Mouse (Mus musculus) right cerebral cortex, postnatal 14 days (tissue): ENCODE data around the gene AU040320.

Experiments
- DNase-seq: peaks from one replicate; pipeline ENCODE4 v3.0.0; 2022

AU040320 gene

GRCm38 (mm10) chr4:126753268-126754230 lies at the start of gene AU040320, which contains the start of gene Ncdn:
AU040320 (plus strand) TSS chr4:126753544.
Ncdn (minus strand) TSS chr4:126753438.
- DNase-seq, result peak; percentile 97

GRCm38 (mm10) chr4:126706630-126707438 lies 46.5 kb upstream of the AU040320 start:
- no peak for DNase-seq

- DNase-seq, result no peak
Measured at GRCm38 (mm10) chr4:126707439-126707826, 45.9 kb upstream of the AU040320 start.

GRCm38 (mm10) chr4:126732111-126732510 lies 21.2 kb upstream of the AU040320 start:
- no peak for DNase-seq

GRCm38 (mm10) chr4:126732531-126733380 lies 20.6 kb upstream of the AU040320 start:
- DNase-seq, result no peak

- DNase-seq, result no peak
Measured at GRCm38 (mm10) chr4:126734001-126734603, 19.2 kb upstream of the AU040320 start.

GRCm38 (mm10) chr4:126734700-126735381 lies 18.5 kb upstream of the AU040320 start:
- DNase-seq, result no peak

GRCm38 (mm10) chr4:126735382-126736000 lies 17.9 kb upstream of the AU040320 start:
- DNase-seq, result no peak

DNA sequence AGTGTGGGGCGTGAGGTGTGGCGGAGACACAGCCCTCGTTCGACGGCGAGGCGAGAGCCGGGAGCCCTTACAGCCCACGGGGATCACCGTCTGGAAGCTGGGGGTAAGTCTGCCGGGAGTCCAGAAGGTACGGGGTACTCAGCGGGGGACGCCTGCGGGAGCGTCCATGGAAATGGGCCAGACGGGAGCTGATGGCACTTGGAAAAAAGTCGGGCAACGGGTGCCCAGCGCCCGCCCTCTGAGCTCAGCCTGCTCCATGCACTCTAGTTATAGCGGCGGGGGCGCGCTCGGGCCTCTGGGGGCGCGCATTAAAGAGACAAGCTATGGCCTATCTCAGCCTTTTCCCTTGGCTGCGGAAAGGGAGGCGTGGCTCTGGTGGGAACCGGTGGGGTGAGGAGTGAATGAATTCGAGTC lies 17.3 kb upstream of the AU040320 start, which contains the start of gene Tfap2e:
Gene Tfap2e, minus strand, starts transcription at position 240 of the 414 bp plus-strand sequence.
- no peak for DNase-seq

DNA sequence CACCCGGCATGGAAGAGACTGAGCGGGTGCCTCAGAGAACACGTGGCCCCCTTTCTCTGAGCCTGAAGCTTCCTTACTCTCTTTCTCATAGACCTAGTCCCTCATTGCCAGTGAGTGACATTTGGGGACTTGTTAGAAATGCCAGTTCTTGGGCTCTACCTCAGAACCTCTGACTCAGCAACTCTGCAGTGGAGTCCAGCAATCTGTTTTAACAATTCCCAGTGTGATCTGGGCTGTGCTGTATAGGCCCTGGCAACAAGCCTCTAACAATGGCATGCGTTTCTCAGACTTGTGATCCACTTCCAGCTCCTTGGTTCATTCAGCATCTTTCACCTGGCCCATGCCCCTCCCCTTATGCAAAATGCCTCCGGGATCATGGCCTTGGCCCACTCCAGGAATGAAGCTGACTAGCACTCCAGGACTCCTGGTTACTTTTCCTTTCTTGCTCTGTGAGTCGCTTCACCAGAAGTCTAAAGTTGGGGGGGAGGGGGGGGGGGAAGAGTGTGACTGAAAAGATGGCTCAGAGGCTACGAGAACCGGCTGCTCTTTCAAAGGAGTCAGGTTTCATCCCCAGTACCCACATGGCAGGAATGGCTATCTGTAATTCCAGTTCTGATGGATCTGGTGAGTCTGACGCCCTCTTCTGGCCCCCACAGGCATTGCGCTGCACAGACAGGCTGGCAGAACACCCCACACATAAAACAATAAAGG lies 13.2 kb upstream of the AU040320 start:
- no peak for DNase-seq

DNA sequence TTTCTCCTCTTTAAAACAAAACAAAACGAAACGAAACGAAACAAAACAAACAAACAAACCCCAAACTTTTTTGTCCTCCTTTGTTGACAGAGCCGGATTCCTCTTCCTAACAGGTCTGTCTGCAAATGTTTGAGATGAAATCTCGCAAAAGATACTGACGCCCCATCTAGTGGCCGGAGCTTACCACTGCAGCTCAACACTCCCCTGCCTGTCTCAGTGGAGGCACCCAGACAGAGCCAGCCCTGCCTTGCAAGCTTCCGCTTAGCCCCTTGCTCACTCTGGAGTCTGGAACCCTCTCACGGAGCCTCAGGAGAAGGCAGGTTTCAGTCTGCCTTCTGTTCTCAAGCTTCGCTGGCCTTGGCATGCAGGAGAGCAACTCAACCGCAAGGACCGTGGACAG lies 11.9 kb upstream of the AU040320 start:
- DNase-seq, result peak; percentile 81

DNA sequence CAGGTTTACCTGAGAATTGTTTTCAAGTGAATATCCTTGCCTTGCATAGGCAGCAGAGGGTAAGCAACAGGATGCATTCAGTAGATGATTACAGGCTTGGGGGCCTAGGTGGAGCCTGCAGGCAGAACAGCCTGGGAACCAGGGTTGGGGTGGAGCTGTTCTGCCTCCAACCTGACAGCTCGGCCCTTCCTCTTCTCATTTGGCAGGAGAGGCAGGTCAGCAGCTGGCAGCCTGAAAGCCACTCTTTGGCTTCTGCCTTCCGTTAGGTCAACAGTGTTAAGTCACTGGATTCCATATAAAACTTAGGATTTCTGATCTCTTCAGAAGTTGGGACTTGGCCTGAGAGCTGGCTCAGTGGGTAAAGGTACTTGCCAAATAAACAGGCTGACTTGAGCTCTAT lies 10.4 kb upstream of the AU040320 start:
- no peak for DNase-seq

DNA sequence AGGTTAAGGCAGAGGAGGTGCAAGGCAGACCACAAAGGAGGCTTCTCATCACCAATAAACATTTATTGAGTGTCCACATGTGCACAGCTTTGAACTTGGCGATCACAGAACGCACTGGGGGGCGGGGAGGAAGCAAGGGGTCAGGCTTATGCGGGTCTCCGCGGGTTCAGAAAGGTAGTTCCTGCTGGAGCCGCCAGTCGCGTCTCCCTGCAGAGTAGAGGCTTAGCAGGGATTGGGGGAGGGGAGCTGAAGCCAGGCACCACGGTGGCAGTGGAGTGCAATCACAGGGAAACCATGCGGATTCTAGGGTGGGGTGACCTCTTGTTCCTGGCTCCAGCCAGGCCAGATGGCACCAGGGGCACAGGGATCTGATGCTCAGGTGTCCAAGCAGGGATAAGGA lies 9.6 kb upstream of the AU040320 start:
- DNase-seq, result no peak

DNA sequence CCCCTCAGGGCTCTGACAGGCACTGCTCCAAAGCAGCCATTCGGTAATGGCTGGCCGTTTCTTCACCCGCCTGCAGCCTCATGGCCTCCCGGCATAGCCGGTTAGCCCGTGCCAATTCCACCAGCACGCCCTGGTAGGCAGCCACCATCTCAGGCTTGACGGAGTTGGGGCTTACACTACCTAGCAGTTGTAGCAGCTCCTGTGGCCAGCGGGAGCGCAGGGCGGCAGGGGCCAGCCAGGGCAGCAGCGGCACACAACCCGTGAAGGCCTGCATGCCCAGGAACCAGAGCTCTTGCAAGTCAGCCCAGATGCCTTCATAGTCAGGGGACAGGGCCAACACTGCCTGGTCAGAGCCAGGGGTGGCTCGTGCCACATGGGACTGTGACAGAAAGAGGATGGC lies 8.5 kb upstream of the AU040320 start:
- no peak for DNase-seq

DNA sequence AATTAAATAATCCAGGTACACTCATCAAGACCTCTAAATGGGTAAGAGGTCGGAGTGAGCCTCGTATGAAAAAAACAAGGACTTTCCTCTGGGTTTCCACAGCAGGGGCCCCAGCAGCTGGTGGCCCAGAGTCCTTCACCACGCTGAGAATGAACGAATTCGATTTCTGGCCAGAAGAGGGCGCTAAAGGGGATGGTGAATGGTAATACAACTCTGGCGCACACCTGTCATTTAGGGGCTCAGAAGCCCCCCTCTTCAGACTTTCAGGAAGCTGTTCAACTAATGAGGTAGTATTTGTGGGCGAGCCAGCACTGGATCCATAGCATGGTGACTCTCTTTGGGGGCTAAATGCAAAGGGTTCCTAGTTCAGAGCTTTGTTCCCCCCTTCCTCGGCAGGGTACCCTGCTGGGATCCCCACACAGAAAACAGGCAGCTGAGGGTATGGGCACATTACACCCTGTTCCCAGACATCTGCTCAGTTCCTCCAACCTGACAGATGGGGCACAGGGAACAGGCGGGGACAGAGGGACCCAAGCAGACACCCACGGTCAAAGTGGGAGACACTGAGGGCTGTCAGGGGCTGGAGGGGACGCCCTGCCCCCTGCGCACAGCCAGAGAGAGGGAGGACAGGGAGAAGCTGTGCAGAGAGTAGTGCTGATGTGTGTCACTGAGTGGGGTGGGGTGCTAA lies 7.7 kb upstream of the AU040320 start:
- DNase-seq, result peak; percentile 65

GRCm38 (mm10) chr4:126746194-126746840 lies 7.0 kb upstream of the AU040320 start:
- DNase-seq, result no peak

GRCm38 (mm10) chr4:126748381-126748780 lies 5.0 kb upstream of the AU040320 start:
- no peak for DNase-seq

- DNase-seq, result no peak
Measured at GRCm38 (mm10) chr4:126749553-126749952, 3.8 kb upstream of the AU040320 start.

GRCm38 (mm10) chr4:126750046-126750683 lies 3.2 kb upstream of the AU040320 start:
- peak; percentile 72 for DNase-seq
